Mouse (Mus musculus) myocyte (in vitro differentiated cells): ENCODE data around the gene Ptpn9. TPM values are rescaled to one million over a fixed set of nuclear protein-coding genes. Genes with fewer than 3 reads are reported as not detected.

Experiments
- H3K27me3 ChIP-seq: one replicate; pipeline ENCODE4 v1.6.1; 2011; ENCODE audit not compliant: control insufficient read depth, insufficient read depth, insufficient read length
- H3K36me3 ChIP-seq: one replicate; pipeline ENCODE4 v1.6.1; 2011; ENCODE audit not compliant: control insufficient read depth, insufficient read depth
- H3K4me2 ChIP-seq: one replicate; pipeline ENCODE4 v1.6.1; 2011; ENCODE audit warnings: low read depth, control low read depth
- H3K4me3 ChIP-seq: one replicate; pipeline ENCODE4 v1.5.1; 2011; ENCODE audit warnings: mild to moderate bottlenecking, control low read depth, moderate library complexity
- H3K79me2 ChIP-seq: one replicate; pipeline ENCODE4 v1.6.1; 2011; ENCODE audit not compliant: control insufficient read depth, insufficient read depth
- H3ac ChIP-seq: one replicate; pipeline ENCODE4 v1.6.1; 2011; ENCODE audit not compliant: control insufficient read depth, insufficient read length
- CEBPB ChIP-seq: IDR thresholded peaks from 2 replicates; pipeline ENCODE4 v1.6.1; 2011; ENCODE audit warnings: mild to moderate bottlenecking, moderate library complexity; ENCODE audit not compliant: poor library complexity, insufficient read depth, severe bottlenecking
- E2F4 ChIP-seq: IDR thresholded peaks from one replicate; pipeline ENCODE4 v1.6.1; 2011; ENCODE audit warnings: mild to moderate bottlenecking, control low read depth, moderate library complexity; ENCODE audit not compliant: insufficient read depth
- MAX ChIP-seq: IDR thresholded peaks from one replicate; pipeline ENCODE4 v1.6.1; 2011; ENCODE audit warnings: low read depth, mild to moderate bottlenecking, control low read depth
- MYOD1 ChIP-seq, 3 experiments: IDR thresholded peaks; one replicate each; pipeline ENCODE4 v1.6.1; 2011; ENCODE audit warnings: control low read depth in 2 of 3, low read depth in 2 of 3, mild to moderate bottlenecking in 2 of 3, moderate library complexity in 1 of 3; ENCODE audit not compliant: insufficient read length in 2 of 3, control insufficient read depth in 1 of 3
- MYOG ChIP-seq, 3 experiments: IDR thresholded peaks; one replicate each; pipeline ENCODE4 v1.6.1; 2011; ENCODE audit warnings: control low read depth in 2 of 3, low read depth in 2 of 3, mild to moderate bottlenecking in 2 of 3; ENCODE audit not compliant: insufficient read length in 2 of 3, control insufficient read depth in 1 of 3, insufficient read depth in 1 of 3
- POLR2A ChIP-seq: IDR thresholded peaks from one replicate; pipeline ENCODE4 v1.6.1; 2011; ENCODE audit warnings: low read depth, mild to moderate bottlenecking, control low read depth, moderate library complexity; ENCODE audit not compliant: insufficient read length
- POLR2AphosphoS2 ChIP-seq: IDR thresholded peaks from one replicate; pipeline ENCODE4 v1.6.1; 2011; ENCODE audit warnings: low read depth, control low read depth; ENCODE audit not compliant: insufficient read length
- REST ChIP-seq: IDR thresholded peaks from one replicate; pipeline ENCODE4 v1.6.1; 2011; ENCODE audit warnings: mild to moderate bottlenecking, control low read depth, moderate library complexity; ENCODE audit not compliant: insufficient read depth, insufficient read length
- SRF ChIP-seq: IDR thresholded peaks from one replicate; pipeline ENCODE4 v1.6.1; 2011; ENCODE audit warnings: low read depth; ENCODE audit not compliant: control insufficient read depth, insufficient read length
- TCF12 ChIP-seq: IDR thresholded peaks from one replicate; pipeline ENCODE4 v1.6.1; 2011; ENCODE audit warnings: mild to moderate bottlenecking, control low read depth; ENCODE audit not compliant: poor library complexity, insufficient read depth, severe bottlenecking
- TCF3 ChIP-seq: IDR thresholded peaks from one replicate; pipeline ENCODE4 v1.6.1; 2011; ENCODE audit warnings: low read depth, control low read depth; ENCODE audit not compliant: insufficient read length
- USF1 ChIP-seq: IDR thresholded peaks from one replicate; pipeline ENCODE4 v1.6.1; 2011; ENCODE audit warnings: low read depth, mild to moderate bottlenecking, control low read depth, moderate library complexity
- polyA plus RNA-seq: library from polyadenylated mRNA; unstranded; fragments of >200 nt; fragmentation: generic; extraction: Trizol; gene quantifications from one replicate; pipeline ENCODE4 v1.2.1, GENCODE M21; 2012; ENCODE audit warnings: missing spikeins

Ptpn9 gene
- polyA plus RNA-seq, 1 experiment = 16.1 TPM

- no peak for TF ChIP-seq MAX
- Histone ChIP-seq H3K36me3 (no peaks in the 10 kb centered on the region), H3ac (no peak overlapping the region), H3K27me3 (no peaks in the 10 kb centered on the region), H3K4me3 (no peak overlapping the region), H3K4me2 (no peak overlapping the region), H3K79me2 (peaks cover 94% of the 10 kb centered on the region)
Measured at GRCm38 (mm10) chr9:57003011-57003410, 8.3 kb downstream of the Ptpn9 start.

- no peaks in the 10 kb centered on the region for H3K27me3 ChIP-seq
- H3K4me3 ChIP-seq = no peak overlapping the region
- H3K36me3 ChIP-seq = no peaks in the 10 kb centered on the region
- H3ac ChIP-seq = no peak overlapping the region
- no peak overlapping the region for H3K4me2 ChIP-seq
- TF ChIP-seq E2F4 = no peak
- peaks cover 39% of the 10 kb centered on the region for H3K79me2 ChIP-seq
Measured at GRCm38 (mm10) chr9:57012393-57012792, 17.7 kb downstream of the Ptpn9 start.

DNA sequence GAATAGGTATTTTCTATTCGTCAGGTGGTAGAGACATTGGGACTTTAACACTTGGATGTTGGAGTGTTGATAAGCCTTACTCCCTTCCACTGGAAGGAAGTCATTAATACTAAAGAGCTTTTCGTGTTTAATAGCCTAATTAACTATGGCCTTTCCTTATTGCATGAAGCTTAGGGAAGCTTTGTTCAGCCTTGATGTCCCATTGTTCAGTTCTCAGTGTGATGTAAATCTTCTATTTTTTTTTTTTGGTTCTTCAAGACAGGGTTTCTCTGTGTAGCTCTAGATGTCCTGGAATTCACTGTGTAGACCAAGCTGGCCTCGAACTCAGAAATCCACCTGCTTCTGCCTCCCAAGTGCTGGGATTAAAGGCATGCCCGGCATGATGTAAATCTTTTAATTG, 18.2 kb downstream of the Ptpn9 start:
- Histone ChIP-seq H3K36me3 (no peaks in the 10 kb centered on the region), H3K27me3 (no peaks in the 10 kb centered on the region), H3ac (no peak overlapping the region), H3K4me2 (no peak overlapping the region), H3K79me2 (peaks cover 38% of the 10 kb centered on the region), H3K4me3 (no peak overlapping the region)
- TF ChIP-seq POLR2AphosphoS2 = no peak
- no peak for TF ChIP-seq POLR2A
- no peak for TF ChIP-seq MYOG (IDR thresholded peaks at IDR 0.05; ENCODE audit: control insufficient read depth in 1 of 3, insufficient read depth in 1 of 3, insufficient read length in 2 of 3, low read depth in 2 of 3)
- no peak for TF ChIP-seq TCF3
- TF ChIP-seq TCF12 = no peak
- no peak for TF ChIP-seq REST
- TF ChIP-seq USF1 = no peak
- no peak for TF ChIP-seq MYOD1 (IDR thresholded peaks at IDR 0.05; ENCODE audit: control insufficient read depth in 1 of 3, insufficient read length in 2 of 3, low read depth in 2 of 3)
- no peak for TF ChIP-seq MAX

GRCm38 (mm10) chr9:57013756-57014155, 19.0 kb downstream of the Ptpn9 start:
- Histone ChIP-seq H3K4me3 (no peak overlapping the region), H3K27me3 (no peaks in the 10 kb centered on the region), H3K36me3 (no peaks in the 10 kb centered on the region), H3ac (no peak overlapping the region), H3K79me2 (peaks cover 38% of the 10 kb centered on the region), H3K4me2 (no peak overlapping the region)
- no peak for TF ChIP-seq E2F4
- no peak for TF ChIP-seq POLR2AphosphoS2

DNA sequence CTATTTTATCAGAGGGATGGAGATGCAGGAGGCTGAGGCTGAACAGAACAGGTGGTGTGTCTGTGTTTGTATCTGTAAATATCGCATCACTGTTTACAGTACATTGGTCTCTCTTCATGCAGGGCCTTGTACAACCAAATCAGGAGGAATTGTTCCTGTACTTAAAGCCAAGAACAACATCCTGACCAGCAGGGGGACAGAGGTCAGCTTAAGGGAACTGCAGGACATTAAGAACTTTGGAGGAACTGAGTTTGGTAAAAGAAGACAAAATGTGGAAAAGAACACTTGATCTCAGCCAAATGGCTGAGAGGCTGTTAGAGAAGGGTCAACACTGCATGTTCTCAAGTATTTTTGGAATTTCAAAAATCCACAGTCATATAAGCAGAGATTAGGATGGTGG, 20.0 kb downstream of the Ptpn9 start:
- TF ChIP-seq TCF3 (no peak), TCF12 (no peak), E2F4 (no peak), POLR2AphosphoS2 (no peak), CEBPB (no peak), SRF (no peak), REST (no peak), USF1 (no peak), MAX (no peak), POLR2A (no peak), MYOD1 (IDR thresholded peaks at IDR 0.05; ENCODE audit: control insufficient read depth in 1 of 3, insufficient read length in 2 of 3, low read depth in 2 of 3) (no peak), MYOG (IDR thresholded peaks at IDR 0.05; ENCODE audit: control insufficient read depth in 1 of 3, insufficient read depth in 1 of 3, insufficient read length in 2 of 3, low read depth in 2 of 3) (no peak)
- Histone ChIP-seq H3K4me3 (no peak overlapping the region), H3ac (no peak overlapping the region), H3K27me3 (no peaks in the 10 kb centered on the region), H3K79me2 (peaks cover 41% of the 10 kb centered on the region), H3K4me2 (no peak overlapping the region), H3K36me3 (no peaks in the 10 kb centered on the region)

DNA sequence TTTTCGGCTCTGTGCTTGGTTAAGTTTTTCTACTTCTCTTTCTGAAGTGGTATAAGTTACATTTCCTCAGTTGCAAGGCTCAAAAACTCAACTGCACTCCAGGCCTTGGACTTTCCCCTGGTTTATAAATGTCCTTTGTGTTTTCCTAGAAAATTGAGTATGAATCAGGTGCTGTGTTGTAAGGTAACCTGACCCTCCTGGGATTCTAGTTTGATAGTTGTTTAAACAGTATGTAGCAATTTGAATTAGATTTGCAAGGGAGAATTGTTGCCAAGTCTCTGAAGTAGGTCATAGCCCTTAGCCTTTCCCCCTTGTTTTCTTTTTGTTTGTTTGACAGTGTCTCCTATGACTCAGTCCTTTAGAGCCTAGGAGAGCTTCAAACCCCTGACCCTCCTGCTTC, 22.9 kb downstream of the Ptpn9 start:
- Histone ChIP-seq H3K27me3 (no peaks in the 10 kb centered on the region), H3K4me3 (no peak overlapping the region), H3ac (no peak overlapping the region), H3K36me3 (peaks cover 17% of the 10 kb centered on the region), H3K79me2 (peaks cover 30% of the 10 kb centered on the region), H3K4me2 (no peak overlapping the region)
- TF ChIP-seq USF1 (no peak), MYOG (IDR thresholded peaks at IDR 0.05; ENCODE audit: control insufficient read depth in 1 of 3, insufficient read depth in 1 of 3, insufficient read length in 2 of 3, low read depth in 2 of 3) (no peak)
